Mouse (Mus musculus) olfactory bulb, adult 2 months (tissue): ENCODE data around the gene Ift20.

Experiments
- CTCF ChIP-seq: fragments of 200-500 bp; IDR thresholded peaks from 2 replicates; pipeline ENCODE4 v1.5.1; 2012; ENCODE audit warnings: low read depth, mild to moderate bottlenecking, low read length, moderate library complexity; ENCODE audit not compliant: insufficient read depth
- POLR2A ChIP-seq: fragments of 200-500 bp; IDR thresholded peaks from 2 replicates; pipeline ENCODE4 v1.6.1; 2012; ENCODE audit warnings: mild to moderate bottlenecking, low read depth, low read length, moderate library complexity; ENCODE audit not compliant: insufficient read depth

GRCm38 (mm10) chr11:78536690-78537084, 526 bp downstream of the Ift20 start:
- no peak for TF ChIP-seq CTCF
- no peak for TF ChIP-seq POLR2A
